Mouse (Mus musculus): ENCODE measurements around the gene Chst11. TPM values are rescaled to one million over a fixed set of nuclear protein-coding genes. Genes with fewer than 3 reads are reported as not detected.

Gene Chst11
- total RNA-seq (2023; ENCODE audit: inconsistent age) = 12.1 to 18.2 TPM (median 16.9 TPM) in 4 replicates

DNA sequence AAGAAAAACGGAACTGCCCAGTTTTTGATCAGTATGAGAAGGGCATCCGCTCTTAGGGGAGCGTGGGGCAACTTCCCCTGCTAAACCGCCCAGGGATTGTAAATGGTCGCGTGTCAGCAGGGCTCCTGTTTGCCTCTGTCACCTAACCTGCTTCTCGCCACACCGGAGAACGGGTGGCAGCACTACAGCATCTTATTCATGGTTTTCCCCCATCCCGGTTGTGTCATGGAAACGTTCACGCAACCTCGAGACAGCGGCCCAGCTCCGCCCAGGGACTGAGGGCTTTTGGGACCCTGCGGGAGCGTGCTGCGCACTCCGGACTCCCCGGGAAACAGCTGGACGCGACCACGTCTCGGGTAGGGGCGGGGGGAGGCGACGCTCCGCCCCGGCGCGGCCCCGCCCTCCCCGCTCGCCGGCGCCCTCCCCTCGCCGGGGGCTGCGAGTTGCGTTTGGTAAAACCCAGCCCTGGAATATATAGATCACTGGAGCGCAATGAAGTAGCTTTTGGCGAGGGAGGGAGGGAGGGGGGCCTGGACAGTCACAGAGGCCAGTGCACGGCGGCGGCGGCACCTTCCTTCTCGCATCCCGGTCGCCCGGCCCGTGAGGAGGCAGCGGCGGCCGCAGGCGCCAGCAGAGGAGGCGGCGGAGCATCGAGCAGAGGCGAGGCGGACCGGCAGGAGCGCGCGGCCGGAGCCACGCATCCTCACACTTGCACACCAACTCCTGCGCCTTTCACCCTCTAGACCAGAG, at the start of gene Chst11:
TSS of gene Chst11 (plus strand) at position 549 of the 750 bp plus-strand sequence.

Other genes starting within 250 kb of the Chst11 start
- 28.8 to 39.8 TPM (median 38.0 TPM) in 4 replicates for gene Nfyb, start 221.4 kb upstream of the Chst11 start, total RNA-seq (2023; ENCODE audit: inconsistent age)
- gene Txnrd1, start 151.5 kb upstream of the Chst11 start, total RNA-seq (2023; ENCODE audit: inconsistent age) = 34.8 to 38.8 TPM (median 38.0 TPM) in 4 replicates
- 3.5 to 4.9 TPM (median 4.3 TPM) in 4 replicates for gene Eid3, start 118.9 kb upstream of the Chst11 start, total RNA-seq (2023; ENCODE audit: inconsistent age)